8 mouse cellular contexts compared by ENCODE assay signal in genomic region chr3:127572557-127572956, GRCm38 (mm10). TPM values are rescaled to one million over a fixed set of nuclear protein-coding genes. Genes with fewer than 3 reads are reported as not detected.
DNase-seq lines count a peak whose midpoint lies in the region; ATAC-seq lines count a peak whose summit lies in the region.

No protein-coding gene starts in this region.

- 56% methylated on average over 4 of the region's 4 CpGs for WGBS in neural tube, embryonic 12.5 days
- 65% methylated on average over 4 of the region's 4 CpGs for WGBS in neural tube, embryonic 15.5 days
- WGBS in forebrain, embryonic 16.5 days, result 62% methylated on average over 4 of the region's 4 CpGs
- 57% methylated on average over 4 of the region's 4 CpGs for WGBS in liver, embryonic 12.5 days (ENCODE audit: insufficient replicate concordance)
- WGBS in neural tube, embryonic 14.5 days, result 58% methylated on average over 4 of the region's 4 CpGs

- H3K4me2 ChIP-seq in neural tube, embryonic 12.5 days (replicated peaks), result no peak overlapping the region
- H3K4me2 ChIP-seq in neural tube, embryonic 15.5 days, result no peak overlapping the region
- H3K4me2 ChIP-seq in forebrain, embryonic 16.5 days (ENCODE audit: low read length), result no peak overlapping the region
- H3K4me2 ChIP-seq in liver, embryonic 12.5 days, result 0 out of 2 replicates have a peak overlapping the region, but pooled peaks have one; percentile 10
- H3K4me2 ChIP-seq in neural tube, embryonic 14.5 days (ENCODE audit: low read depth, low read length), result no peak overlapping the region

- H3K27ac ChIP-seq in neural tube, embryonic 12.5 days, result no peak overlapping the region
- no peak overlapping the region for H3K27ac ChIP-seq in neural tube, embryonic 15.5 days (replicated peaks)
- H3K27ac ChIP-seq in forebrain, embryonic 16.5 days (ENCODE audit: low read length), result no peak overlapping the region
- no peak overlapping the region for H3K27ac ChIP-seq in liver, embryonic 12.5 days
- H3K27ac ChIP-seq in neural tube, embryonic 14.5 days (ENCODE audit: low read depth, low read length), result no peak overlapping the region

- H3K4me1 ChIP-seq in neural tube, embryonic 12.5 days, result no peaks in the 10 kb centered on the region
- no peaks in the 10 kb centered on the region for H3K4me1 ChIP-seq in neural tube, embryonic 15.5 days
- H3K4me1 ChIP-seq in forebrain, embryonic 16.5 days (replicated peaks; ENCODE audit: control insufficient read depth, insufficient read depth, low read length), result no peaks in the 10 kb centered on the region
- H3K4me1 ChIP-seq in liver, embryonic 12.5 days, result no peaks in the 10 kb centered on the region
- no peaks in the 10 kb centered on the region for H3K4me1 ChIP-seq in neural tube, embryonic 14.5 days (ENCODE audit: control insufficient read depth, insufficient read depth, low read length)

- ATAC-seq in neural tube, embryonic 12.5 days (ENCODE audit: low FRiP score, low read depth), result peak; percentile 29; the same call in 1 of the 2 replicates
- no peak for ATAC-seq in neural tube, embryonic 15.5 days (ENCODE audit: low FRiP score)
- ATAC-seq in forebrain, embryonic 16.5 days, result peak; percentile 75
- peak; percentile 57; the same call in 1 of the 2 replicates for ATAC-seq in liver, embryonic 12.5 days
- peak; percentile 71; the same call in 1 of the 2 replicates for ATAC-seq in neural tube, embryonic 14.5 days (ENCODE audit: low read depth)

- peak; percentile 84 for DNase-seq in adipocyte (ENCODE audit: low spot score)
- DNase-seq in kidney, adult 8-10 months, result peak; percentile 43 to 49
- DNase-seq in yolk sac, embryonic 10.5 days (ENCODE audit: low spot score), result peak; percentile 23

- no peaks in the 10 kb centered on the region for H3K27me3 ChIP-seq in neural tube, embryonic 12.5 days (replicated peaks)
- H3K27me3 ChIP-seq in neural tube, embryonic 15.5 days (replicated peaks), result no peaks in the 10 kb centered on the region
- no peaks in the 10 kb centered on the region for H3K27me3 ChIP-seq in forebrain, embryonic 16.5 days (replicated peaks; ENCODE audit: control insufficient read depth, insufficient read depth, low read length)
- no peaks in the 10 kb centered on the region for H3K27me3 ChIP-seq in liver, embryonic 12.5 days (replicated peaks)
- H3K27me3 ChIP-seq in neural tube, embryonic 14.5 days (ENCODE audit: control insufficient read depth, insufficient read depth, low read length), result no peaks in the 10 kb centered on the region

- peaks cover 18% of the 10 kb centered on the region for H3K36me3 ChIP-seq in neural tube, embryonic 12.5 days
- no peaks in the 10 kb centered on the region for H3K36me3 ChIP-seq in neural tube, embryonic 15.5 days
- no peaks in the 10 kb centered on the region for H3K36me3 ChIP-seq in forebrain, embryonic 16.5 days (ENCODE audit: control insufficient read depth, insufficient read depth)
- H3K36me3 ChIP-seq in liver, embryonic 12.5 days, result peaks cover 86% of the 10 kb centered on the region
- no peaks in the 10 kb centered on the region for H3K36me3 ChIP-seq in neural tube, embryonic 14.5 days (ENCODE audit: control insufficient read depth, insufficient read depth, low read length)

- no peak overlapping the region for H3K4me3 ChIP-seq in neural tube, embryonic 12.5 days
- no peak overlapping the region for H3K4me3 ChIP-seq in neural tube, embryonic 15.5 days (replicated peaks)
- H3K4me3 ChIP-seq in forebrain, embryonic 16.5 days (replicated peaks; ENCODE audit: low read length), result no peak overlapping the region
- H3K4me3 ChIP-seq in liver, embryonic 12.5 days, result no peak overlapping the region
- H3K4me3 ChIP-seq in neural tube, embryonic 14.5 days (ENCODE audit: low read depth, low read length), result no peak overlapping the region

- H3K9me3 ChIP-seq in neural tube, embryonic 12.5 days, result no peaks in the 10 kb centered on the region
- H3K9me3 ChIP-seq in neural tube, embryonic 15.5 days (replicated peaks), result no peaks in the 10 kb centered on the region
- no peaks in the 10 kb centered on the region for H3K9me3 ChIP-seq in forebrain, embryonic 16.5 days (ENCODE audit: control insufficient read depth, low read length)
- no peaks in the 10 kb centered on the region for H3K9me3 ChIP-seq in liver, embryonic 12.5 days (replicated peaks)
- no peaks in the 10 kb centered on the region for H3K9me3 ChIP-seq in neural tube, embryonic 14.5 days (ENCODE audit: control insufficient read depth, low read length)

- H3K9ac ChIP-seq in neural tube, embryonic 12.5 days, result no peak overlapping the region
- H3K9ac ChIP-seq in neural tube, embryonic 15.5 days (replicated peaks), result no peak overlapping the region
- no peak overlapping the region for H3K9ac ChIP-seq in forebrain, embryonic 16.5 days (replicated peaks; ENCODE audit: low read depth, low read length)
- H3K9ac ChIP-seq in liver, embryonic 12.5 days, result no peak overlapping the region
- H3K9ac ChIP-seq in neural tube, embryonic 14.5 days (replicated peaks; ENCODE audit: low read depth, low read length), result no peak overlapping the region

RNA-seq across cellular contexts. Expression of gene Zgrf1, which starts 19.3 kb away (rescaled TPM):
- 9.7 and 10.0 TPM in 2 replicates for polyA plus RNA-seq in neural tube, embryonic 12.5 days (2016; fragmentation: Nextera tagmentation; extraction: Ambion mirVana)
- 3.9 and 4.2 TPM in 2 replicates for polyA plus RNA-seq in neural tube, embryonic 15.5 days (2015; fragmentation: Nextera tagmentation; extraction: Ambion mirVana)
- polyA plus RNA-seq in forebrain, embryonic 16.5 days (2015; fragmentation: Nextera tagmentation; extraction: Ambion mirVana), result 4.9 and 5.2 TPM in 2 replicates
- 6.9 and 8.9 TPM in 2 replicates for polyA plus RNA-seq in liver, embryonic 12.5 days (2016; fragmentation: Nextera tagmentation; extraction: Ambion mirVana)
- 4.1 and 5.1 TPM in 2 replicates for polyA plus RNA-seq in neural tube, embryonic 14.5 days (2014; fragmentation: Nextera tagmentation; extraction: Ambion mirVana)

RNA-seq across cellular contexts. Expression of gene Larp7, which starts 19.4 kb away (rescaled TPM):
- polyA plus RNA-seq in neural tube, embryonic 12.5 days (2016; fragmentation: Nextera tagmentation; extraction: Ambion mirVana), result 46.4 and 47.2 TPM in 2 replicates
- 26.9 and 35.6 TPM in 2 replicates for polyA plus RNA-seq in neural tube, embryonic 15.5 days (2015; fragmentation: Nextera tagmentation; extraction: Ambion mirVana)
- polyA plus RNA-seq in forebrain, embryonic 16.5 days (2015; fragmentation: Nextera tagmentation; extraction: Ambion mirVana), result 30.1 and 31.1 TPM in 2 replicates
- polyA plus RNA-seq in liver, embryonic 12.5 days (2016; fragmentation: Nextera tagmentation; extraction: Ambion mirVana), result 41.4 and 42.7 TPM in 2 replicates
- 25.5 and 26.4 TPM in 2 replicates for polyA plus RNA-seq in neural tube, embryonic 14.5 days (2014; fragmentation: Nextera tagmentation; extraction: Ambion mirVana)

Comparison
In these comparisons a context has a peak if more than half of its experiments do, and no peak if none do; other contexts are left out.
1. DNase-seq: peak in every context shown above with its lines; median percentile 84 in adipocyte; 46 in kidney, adult 8-10 months; 23 in yolk sac, embryonic 10.5 days.